In genomic region chr4:49041655-49042054, GRCm38 (mm10) we compare ENCODE assay signal across 12 mouse cellular contexts. TPM values are rescaled to one million over a fixed set of nuclear protein-coding genes. Genes with fewer than 3 reads are reported as not detected.
DNase-seq lines count a peak whose midpoint lies in the region; ATAC-seq lines count a peak whose summit lies in the region.
"Had no signal": no experiment of that assay in that cellular context is flagged by ENCODE, and none has a peak within 500 bp of the region (broad histone marks: within the 10 kb centered on the region; RNA-seq: fewer than 3 reads in every experiment).

No protein-coding gene starts in this region.

- H3K27ac ChIP-seq in hindbrain, embryonic 14.5 days = no peak overlapping the region
- H3K27ac ChIP-seq in hindbrain, embryonic 10.5 days = no peak overlapping the region
- peak overlapping the region; percentile 79 for H3K27ac ChIP-seq in heart, embryonic 16.5 days (ENCODE audit: low read length)
- H3K27ac ChIP-seq in neural tube, embryonic 15.5 days (replicated peaks) = no peak overlapping the region

- no peak overlapping the region for H3K4me3 ChIP-seq in hindbrain, embryonic 14.5 days (replicated peaks; ENCODE audit: low read length)
- no peak overlapping the region for H3K4me3 ChIP-seq in hindbrain, embryonic 10.5 days
- no peak overlapping the region for H3K4me3 ChIP-seq in heart, embryonic 16.5 days (ENCODE audit: low read length)
- no peak overlapping the region for H3K4me3 ChIP-seq in neural tube, embryonic 15.5 days (replicated peaks)

- no peaks in the 10 kb centered on the region for H3K4me1 ChIP-seq in hindbrain, embryonic 14.5 days (replicated peaks; ENCODE audit: control insufficient read depth, insufficient read depth, low read length)
- no peaks in the 10 kb centered on the region for H3K4me1 ChIP-seq in hindbrain, embryonic 10.5 days (replicated peaks)
- peaks cover 14% of the 10 kb centered on the region for H3K4me1 ChIP-seq in heart, embryonic 16.5 days (ENCODE audit: control insufficient read depth, insufficient read depth, low read length)
- H3K4me1 ChIP-seq in neural tube, embryonic 15.5 days = peaks cover 3% of the 10 kb centered on the region

- no peak overlapping the region for H3K4me2 ChIP-seq in hindbrain, embryonic 14.5 days (replicated peaks)
- no peak overlapping the region for H3K4me2 ChIP-seq in heart, embryonic 16.5 days (ENCODE audit: low read depth, low read length)
- no peak overlapping the region for H3K4me2 ChIP-seq in neural tube, embryonic 15.5 days

- no peaks in the 10 kb centered on the region for H3K36me3 ChIP-seq in hindbrain, embryonic 14.5 days (replicated peaks; ENCODE audit: control insufficient read depth, insufficient read depth)
- no peaks in the 10 kb centered on the region for H3K36me3 ChIP-seq in hindbrain, embryonic 10.5 days
- H3K36me3 ChIP-seq in heart, embryonic 16.5 days (ENCODE audit: control insufficient read depth, insufficient read depth) = no peaks in the 10 kb centered on the region
- H3K36me3 ChIP-seq in neural tube, embryonic 15.5 days = no peaks in the 10 kb centered on the region

- no peaks in the 10 kb centered on the region for H3K9me3 ChIP-seq in hindbrain, embryonic 14.5 days (ENCODE audit: control insufficient read depth, low read length)
- H3K9me3 ChIP-seq in hindbrain, embryonic 10.5 days = no peaks in the 10 kb centered on the region
- no peaks in the 10 kb centered on the region for H3K9me3 ChIP-seq in heart, embryonic 16.5 days (replicated peaks; ENCODE audit: control insufficient read depth, low read length)
- no peaks in the 10 kb centered on the region for H3K9me3 ChIP-seq in neural tube, embryonic 15.5 days (replicated peaks)

- H3K27me3 ChIP-seq in hindbrain, embryonic 14.5 days (ENCODE audit: control insufficient read depth, insufficient read depth, low read length) = no peaks in the 10 kb centered on the region
- no peaks in the 10 kb centered on the region for H3K27me3 ChIP-seq in hindbrain, embryonic 10.5 days (ENCODE audit: insufficient read depth, poor library complexity, severe bottlenecking)
- no peaks in the 10 kb centered on the region for H3K27me3 ChIP-seq in heart, embryonic 16.5 days (ENCODE audit: control insufficient read depth, insufficient read depth, low read length)
- no peaks in the 10 kb centered on the region for H3K27me3 ChIP-seq in neural tube, embryonic 15.5 days (replicated peaks)

- peak; percentile 41 for DNase-seq in hindbrain, embryonic 14.5 days (ENCODE audit: low spot score)
- no peak for DNase-seq in hindbrain, embryonic 10.5 days (ENCODE audit: low spot score)
- DNase-seq in adrenal gland, adult 8-10 months = peak; percentile 87
- peak; percentile 91 for DNase-seq in cerebellum, adult 9-11 months
- DNase-seq in right cerebral cortex, postnatal 14 days = no peak
- no peak for DNase-seq in yolk sac, embryonic 10.5 days (ENCODE audit: low spot score)
- DNase-seq: lung, postnatal 4 days had no signal

- ATAC-seq in hindbrain, embryonic 14.5 days (ENCODE audit: low FRiP score) = peak; percentile 64
- peak; percentile 97 for ATAC-seq in heart, embryonic 16.5 days (replicated peaks; ENCODE audit: extremely low read depth, insufficient read depth, low FRiP score)
- ATAC-seq in neural tube, embryonic 15.5 days (ENCODE audit: low FRiP score) = no peak
- ATAC-seq: inflammation-experienced regulatory T-cells, adult 6 months had no signal

- WGBS in hindbrain, embryonic 14.5 days = 70% methylated on average over 1 of the region's 1 CpGs
- WGBS in hindbrain, embryonic 10.5 days = 78% methylated on average over 1 of the region's 1 CpGs
- WGBS in heart, embryonic 16.5 days = 18% methylated on average over 1 of the region's 1 CpGs
- WGBS in neural tube, embryonic 15.5 days = 71% methylated on average over 1 of the region's 1 CpGs

- H3K9ac ChIP-seq in hindbrain, embryonic 14.5 days = no peak overlapping the region
- no peak overlapping the region for H3K9ac ChIP-seq in heart, embryonic 16.5 days (ENCODE audit: low read length)
- no peak overlapping the region for H3K9ac ChIP-seq in neural tube, embryonic 15.5 days (replicated peaks)

RNA-seq across cellular contexts. Expression of gene Plppr1, which starts 17.4 kb away (rescaled TPM):
- 76.7 and 79.5 TPM in 2 replicates for polyA plus RNA-seq in hindbrain, embryonic 14.5 days (2014; fragmentation: Nextera tagmentation; extraction: Ambion mirVana)
- 5.4 and 13.0 TPM in 2 replicates for polyA plus RNA-seq in hindbrain, embryonic 10.5 days (2016; fragmentation: Nextera tagmentation; extraction: Ambion mirVana)
- under 1 TPM in 2 of 4 experiments, not detected in 2; 0.09 to 0.10 TPM for total RNA-seq in adrenal gland, adult 8-10 months (2022)
- polyA plus RNA-seq in heart, embryonic 16.5 days (2015; fragmentation: Nextera tagmentation; extraction: Ambion mirVana) = 5.0 and 5.4 TPM in 2 replicates
- 77.9 and 91.9 TPM in 2 replicates for polyA plus RNA-seq in neural tube, embryonic 15.5 days (2015; fragmentation: Nextera tagmentation; extraction: Ambion mirVana)
- total RNA-seq: neutrophil, adult 5-6 weeks had no signal
- polyA plus RNA-seq: inflammation-experienced regulatory T-cells, adult 6 months; testis, adult 2 months had no signal

Comparison
In these comparisons a context has a peak if more than half of its experiments do, and no peak if none do; other contexts are left out.
1. DNase-seq: peak in hindbrain, embryonic 14.5 days (single experiment), adrenal gland, adult 8-10 months (single experiment) and cerebellum, adult 9-11 months (single experiment); none in hindbrain, embryonic 10.5 days (single experiment), right cerebral cortex, postnatal 14 days (single experiment) and yolk sac, embryonic 10.5 days (single experiment).